Mouse (Mus musculus) MEL (cell line): ENCODE results near the gene Prim1. TPM values are rescaled to one million over a fixed set of nuclear protein-coding genes. Genes with fewer than 3 reads are reported as not detected.

Source experiments
- DNase-seq: peaks from one replicate; pipeline ENCODE4 v3.0.0; 2011; ENCODE audit warnings: low read depth, low spot score
- H3K27ac ChIP-seq: 2 replicates; pipeline ENCODE4 v1.5.1; 2012; ENCODE audit warnings: low read depth, mild to moderate bottlenecking, control low read depth, low read length, moderate library complexity; ENCODE audit not compliant: control insufficient read depth
- H3K27me3 ChIP-seq, 2 experiments: fragments of 150-350 bp in 1 of 2; sonication (generic) in 1 of 2; 2 replicates each; pipeline ENCODE4 v1.6.1; 2012; ENCODE audit warnings: low read length in 2 of 2, mild to moderate bottlenecking in 2 of 2, improper control_type of control experiment in 1 of 2, moderate library complexity in 1 of 2; ENCODE audit not compliant: insufficient read depth in 2 of 2, control insufficient read depth in 1 of 2
- H3K36me3 ChIP-seq, 2 experiments: 2 replicates each; pipeline ENCODE4 v1.6.1; 2012 to 2014; ENCODE audit warnings: low read length in 2 of 2, improper control_type of control experiment in 1 of 2, inconsistent platforms in 1 of 2, mild to moderate bottlenecking in 1 of 2; ENCODE audit not compliant: insufficient read depth in 2 of 2, control insufficient read depth in 1 of 2
- H3K4me1 ChIP-seq, 2 experiments: fragments of 150-350 bp in 1 of 2; sonication (generic) in 1 of 2; 2 replicates each; pipeline ENCODE4 v1.6.1; 2012; ENCODE audit warnings: low read length in 2 of 2, improper control_type of control experiment in 1 of 2, mild to moderate bottlenecking in 1 of 2; ENCODE audit not compliant: insufficient read depth in 2 of 2, control insufficient read depth in 1 of 2
- H3K4me3 ChIP-seq, 2 experiments: fragments of 150-350 bp in 1 of 2; sonication (generic) in 1 of 2; 2 replicates each; pipeline ENCODE4 v1.5.1; 2012; ENCODE audit warnings: low read depth in 2 of 2, low read length in 2 of 2, mild to moderate bottlenecking in 2 of 2, moderate library complexity in 2 of 2, control low read depth in 1 of 2, improper control_type of control experiment in 1 of 2; ENCODE audit not compliant: control insufficient read depth in 1 of 2, insufficient read depth in 1 of 2
- H3K79me2 ChIP-seq: 2 replicates; pipeline ENCODE4 v1.6.1; 2012; ENCODE audit warnings: mild to moderate bottlenecking, low read length, moderate library complexity; ENCODE audit not compliant: control insufficient read depth, poor library complexity, insufficient read depth
- H3K9ac ChIP-seq: 2 replicates; pipeline ENCODE4 v1.6.1; 2012; ENCODE audit warnings: low read depth, mild to moderate bottlenecking, control low read depth, low read length, moderate library complexity; ENCODE audit not compliant: control insufficient read depth, poor library complexity, severe bottlenecking
- H3K9me3 ChIP-seq: fragments of 150-350 bp; sonication (generic); replicated peaks from 2 replicates; pipeline ENCODE4 v1.6.1; 2012; ENCODE audit warnings: mild to moderate bottlenecking, low read length, improper control_type of control experiment, moderate library complexity; ENCODE audit not compliant: insufficient read depth
- BHLHE40 ChIP-seq: IDR thresholded peaks from 2 replicates; pipeline ENCODE4 v1.6.1; 2012; ENCODE audit warnings: low read depth, mild to moderate bottlenecking, inconsistent platforms, low read length, improper control_type of control experiment, borderline replicate concordance
- CHD1 ChIP-seq: IDR thresholded peaks from 2 replicates; pipeline ENCODE4 v1.6.1; 2012; ENCODE audit warnings: low read depth, mild to moderate bottlenecking, inconsistent platforms, low read length, improper control_type of control experiment
- CTCF ChIP-seq, 3 experiments: IDR thresholded peaks in 2 of 3; conservative IDR thresholded peaks in 1 of 3; 2 replicates each; pipeline ENCODE4 v1.5.1; 2011 to 2012; ENCODE audit warnings: low read length in 3 of 3, low read depth in 2 of 3, mild to moderate bottlenecking in 2 of 3, improper control_type of control experiment in 1 of 3, inconsistent platforms in 1 of 3, mixed read lengths in 1 of 3, moderate library complexity in 1 of 3; ENCODE audit not compliant: control insufficient read depth in 1 of 3, insufficient read depth in 1 of 3, poor library complexity in 1 of 3, severe bottlenecking in 1 of 3
- E2F4 ChIP-seq: IDR thresholded peaks from 2 replicates; pipeline ENCODE4 v1.6.1; 2011; ENCODE audit warnings: low read depth, low read length, improper control_type of control experiment, borderline replicate concordance
- ELF1 ChIP-seq: IDR thresholded peaks from 2 replicates; pipeline ENCODE4 v1.6.1; 2014; ENCODE audit warnings: low read depth, mild to moderate bottlenecking, inconsistent platforms, low read length, improper control_type of control experiment, moderate library complexity
- ETS1 ChIP-seq: IDR thresholded peaks from 2 replicates; pipeline ENCODE4 v1.6.1; 2012; ENCODE audit warnings: low read depth, mild to moderate bottlenecking, inconsistent platforms, low read length, improper control_type of control experiment, moderate library complexity
- GATA1 ChIP-seq: IDR thresholded peaks from 2 replicates; pipeline ENCODE4 v1.6.1; 2011; ENCODE audit warnings: low read depth, low read length, improper control_type of control experiment
- JUND ChIP-seq: IDR thresholded peaks from 2 replicates; pipeline ENCODE4 v1.6.1; 2011; ENCODE audit warnings: low read depth, mild to moderate bottlenecking, improper control_type of control experiment, low read length
- MAFK ChIP-seq: IDR thresholded peaks from 2 replicates; pipeline ENCODE4 v1.6.1; 2011; ENCODE audit warnings: low read depth, mild to moderate bottlenecking, low read length, improper control_type of control experiment, borderline replicate concordance
- MAX ChIP-seq: IDR thresholded peaks from 2 replicates; pipeline ENCODE4 v1.6.1; 2011; ENCODE audit warnings: low read length, improper control_type of control experiment
- MEF2A ChIP-seq: IDR thresholded peaks from 2 replicates; pipeline ENCODE4 v1.6.1; 2014; ENCODE audit warnings: low read depth, mild to moderate bottlenecking, inconsistent platforms, low read length, improper control_type of control experiment; ENCODE audit not compliant: poor library complexity, insufficient replicate concordance, severe bottlenecking; ENCODE audit errors: extremely low read depth
- MXI1 ChIP-seq: IDR thresholded peaks from 2 replicates; pipeline ENCODE4 v1.6.1; 2011; ENCODE audit warnings: mild to moderate bottlenecking, low read depth, low read length, improper control_type of control experiment
- POLR2AphosphoS5 ChIP-seq: IDR thresholded peaks from 2 replicates; pipeline ENCODE4 v1.6.1; 2012; ENCODE audit warnings: low read depth, borderline replicate concordance, mild to moderate bottlenecking, inconsistent platforms, low read length, moderate library complexity, mixed read lengths
- SIN3A ChIP-seq: IDR thresholded peaks from 2 replicates; pipeline ENCODE4 v1.6.1; 2012; ENCODE audit warnings: low read length, improper control_type of control experiment, inconsistent platforms
- SMC3 ChIP-seq: IDR thresholded peaks from 2 replicates; pipeline ENCODE4 v1.6.1; 2011; ENCODE audit warnings: low read depth, low read length, improper control_type of control experiment
- ZKSCAN1 ChIP-seq: IDR thresholded peaks from 2 replicates; pipeline ENCODE4 v1.6.1; 2012; ENCODE audit warnings: low read depth, mild to moderate bottlenecking, inconsistent platforms, low read length, improper control_type of control experiment, moderate library complexity
- ZMIZ1 ChIP-seq: IDR thresholded peaks from 2 replicates; pipeline ENCODE4 v1.6.1; 2012; ENCODE audit warnings: low read depth, mild to moderate bottlenecking, inconsistent platforms, low read length, improper control_type of control experiment, moderate library complexity
- polyA plus RNA-seq, 2 experiments: library from polyadenylated mRNA; stranded (reverse) in 1 of 2; unstranded in 1 of 2; fragments of >175 nt in 1 of 2; fragments of >200 nt in 1 of 2; gene quantifications; 2 replicates each; pipeline versions ENCODE4 v1.2.1 to v1.2.4; 2012; ENCODE audit warnings: low replicate concordance in 2 of 2, low read depth in 1 of 2; ENCODE audit not compliant: insufficient read length in 2 of 2, insufficient read depth in 1 of 2, missing spikeins in 1 of 2
- total RNA-seq: library from RNA; depleted of rRNA; stranded (reverse); fragments of 300-350 nt; gene quantifications from 2 replicates; pipeline ENCODE4 v1.2.3, GENCODE M21; 2012

Prim1 gene
- total and polyA plus RNA-seq, 3 experiments: 71.5 to 74.0 TPM; not detected in 1

DNA sequence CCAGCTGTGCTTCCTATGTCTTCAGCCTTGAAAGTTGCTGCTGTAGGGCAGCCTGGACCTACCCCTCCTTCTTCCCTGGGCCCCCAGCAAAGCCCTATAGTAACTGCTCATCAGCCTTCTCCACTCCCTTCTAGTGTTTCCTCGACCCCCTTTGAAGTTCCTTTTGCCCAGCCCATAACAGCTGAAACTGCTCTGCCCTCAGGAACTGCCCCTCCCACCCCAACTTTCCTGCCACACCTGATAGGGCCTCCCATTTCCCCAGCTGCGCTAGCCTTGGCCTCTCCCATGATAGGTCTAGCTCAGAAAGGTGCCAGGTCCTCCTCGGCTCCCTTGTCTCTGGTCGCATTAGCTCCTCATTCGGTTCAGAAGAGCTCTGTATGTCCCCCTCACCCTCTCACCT is 24.2 kb downstream of the Prim1 start:
- Histone ChIP-seq H3K4me3 (no peak overlapping the region), H3K27me3 (no peaks in the 10 kb centered on the region), H3K9me3 (no peaks in the 10 kb centered on the region), H3K4me1 (peaks cover 8 to 13% of the 10 kb centered on the region in 2 experiments), H3K27ac (no peak overlapping the region), H3K79me2 (peaks cover 81% of the 10 kb centered on the region), H3K9ac (peak overlapping the region; percentile 22; the same call in 1 of the 2 replicates), H3K36me3 (peaks cover 38 to 49% of the 10 kb centered on the region in 2 experiments)
- TF ChIP-seq ETS1 (0 out of 2 replicates have a peak, but pooled peaks have one; percentile 12), ZKSCAN1 (no peak)
- DNase-seq: no peak

DNA sequence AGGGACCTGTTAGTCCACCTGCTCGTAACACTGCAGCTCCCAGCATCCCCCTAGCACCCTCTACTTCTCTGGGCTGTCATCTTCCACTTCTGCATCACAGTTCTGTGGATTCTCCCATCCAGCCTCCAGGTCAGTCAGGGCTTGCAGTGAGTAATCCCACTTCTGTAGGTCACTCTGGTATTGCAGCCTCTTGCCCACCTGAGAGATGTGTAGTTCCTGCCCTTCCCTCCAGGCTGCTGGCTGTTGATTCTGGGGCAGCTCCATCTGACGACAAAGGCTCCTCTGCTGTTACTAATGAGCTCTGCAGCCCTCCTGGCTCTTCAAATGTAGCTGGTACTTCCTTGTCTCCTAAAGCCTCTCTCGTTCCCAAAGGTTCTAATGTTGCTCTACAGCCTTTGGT is 24.9 kb downstream of the Prim1 start:
- H3K4me3 ChIP-seq: no peak overlapping the region
- peaks cover 41 to 48% of the 10 kb centered on the region in 2 experiments for H3K36me3 ChIP-seq
- H3K27me3 ChIP-seq: no peaks in the 10 kb centered on the region
- peaks cover 86% of the 10 kb centered on the region for H3K79me2 ChIP-seq
- H3K9ac ChIP-seq: no peak overlapping the region
- H3K9me3 ChIP-seq: no peaks in the 10 kb centered on the region
- TF ChIP-seq E2F4: no peak
- DNase-seq: no peak
- H3K4me1 ChIP-seq: peaks cover 8 to 16% of the 10 kb centered on the region in 2 experiments
- H3K27ac ChIP-seq: no peak overlapping the region

DNA sequence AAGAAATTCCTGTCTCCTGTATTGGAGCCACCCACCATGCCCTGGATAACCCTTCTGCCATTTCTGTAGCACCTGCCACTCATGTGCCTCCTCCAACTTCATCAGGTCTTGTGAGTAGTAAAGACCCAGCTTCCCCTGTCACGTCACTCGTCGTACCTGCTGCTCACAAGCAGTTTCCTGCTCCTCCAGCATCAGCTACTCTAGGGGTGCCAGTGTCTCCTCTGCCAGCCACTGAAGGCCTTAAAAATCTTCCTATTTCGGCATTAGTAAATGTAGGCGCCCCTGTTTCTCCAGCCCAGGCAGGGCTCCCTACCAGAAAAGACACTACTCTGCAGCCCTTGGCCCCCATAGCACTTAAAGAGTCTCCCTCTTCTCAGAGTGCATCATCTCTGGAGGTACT is 25.3 kb downstream of the Prim1 start:
- no peak overlapping the region for H3K4me3 ChIP-seq
- H3K9me3 ChIP-seq: no peaks in the 10 kb centered on the region
- H3K36me3 ChIP-seq: peaks cover 44 to 53% of the 10 kb centered on the region in 2 experiments
- peaks cover 85% of the 10 kb centered on the region for H3K79me2 ChIP-seq
- H3K4me1 ChIP-seq: peaks cover 8 to 16% of the 10 kb centered on the region in 2 experiments
- no peak overlapping the region for H3K9ac ChIP-seq
- no peak overlapping the region for H3K27ac ChIP-seq
- no peak for DNase-seq
- no peaks in the 10 kb centered on the region for H3K27me3 ChIP-seq
- no peak for TF ChIP-seq POLR2AphosphoS5
- TF ChIP-seq MAFK: no peak
- TF ChIP-seq MAX: no peak
- no peak for TF ChIP-seq GATA1
- no peak for TF ChIP-seq SMC3
- no peak for TF ChIP-seq CTCF (IDR thresholded peaks at IDR 0.05 in 2 of 3, conservative IDR thresholded peaks at IDR 0.05 in 1 of 3; ENCODE audit: control insufficient read depth in 1 of 3, insufficient read depth in 1 of 3, low read depth in 2 of 3, low read length in 3 of 3, poor library complexity in 1 of 3, severe bottlenecking in 1 of 3)
- TF ChIP-seq CHD1: no peak
- no peak for TF ChIP-seq ZMIZ1
- TF ChIP-seq BHLHE40: no peak
- TF ChIP-seq SIN3A: no peak
- TF ChIP-seq ZKSCAN1: no peak
- no peak for TF ChIP-seq MEF2A
- TF ChIP-seq MXI1: no peak
- no peak for TF ChIP-seq ELF1
- no peak for TF ChIP-seq JUND
